Mouse (Mus musculus): ENCODE data around the gene Ms4a1.
"Not testable (repeated sequence)": the region's sequence is repeated elsewhere in the genome, so short reads cannot be mapped to it uniquely, and the experiment has no call there.

DNA sequence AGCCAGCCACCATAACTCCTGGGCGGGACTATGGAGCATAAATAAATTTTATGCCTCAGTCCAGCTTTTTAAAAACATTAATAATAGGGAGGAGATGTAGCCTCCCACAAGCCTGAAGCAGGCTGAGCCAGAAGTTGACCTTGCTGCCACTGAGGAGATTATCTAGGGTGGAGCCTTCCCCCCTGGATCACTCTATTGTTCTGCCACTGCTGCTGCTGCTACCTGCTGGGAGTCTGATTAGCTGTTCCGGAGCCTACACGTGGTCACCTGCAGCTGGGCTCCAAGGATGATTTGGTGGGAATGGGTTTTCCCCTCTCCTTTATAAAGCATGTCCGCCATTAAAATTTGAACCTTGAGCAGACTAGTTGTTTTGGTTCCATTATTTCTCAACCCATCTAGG, 33.5 kb upstream of the Ms4a1 start:
- not testable (repeated sequence) for TF ChIP-seq CTCF (IDR thresholded peaks at IDR 0.05; ENCODE audit: borderline replicate concordance, insufficient read depth, low read length); POLR2A (IDR thresholded peaks at IDR 0.05; ENCODE audit: low read depth, low read length)
